Mouse (Mus musculus): ENCODE data around the gene Hrh3. TPM values are rescaled to one million over a fixed set of nuclear protein-coding genes. Genes with fewer than 3 reads are reported as not detected.

The Hrh3 gene
- total RNA-seq, 2 experiments from 2014 or later: 0.19 TPM; not detected in 1

DNA sequence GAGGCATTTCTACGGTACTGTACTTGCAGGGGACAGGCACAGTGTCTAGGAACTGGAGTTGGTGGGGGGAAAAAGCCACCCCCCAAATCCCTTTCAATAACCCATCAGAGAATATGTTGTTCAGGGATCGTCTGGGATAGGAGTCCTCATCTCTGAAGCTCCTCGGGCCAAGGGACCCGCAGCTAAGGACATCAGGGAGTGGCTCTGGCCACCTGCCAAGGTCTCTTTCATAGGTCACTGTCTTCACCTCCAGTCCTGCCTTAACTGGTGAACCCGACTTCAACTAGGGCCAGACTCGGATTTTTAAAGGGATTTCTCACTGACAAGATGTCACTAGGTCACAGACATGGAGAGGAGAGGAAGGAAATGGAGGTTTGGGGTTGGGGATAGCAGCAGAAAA lies 4.0 kb upstream of the Hrh3 start:
- intact Hi-C loops (cut with DNase I): no loop called here
- no peak for DNase-seq

DNA sequence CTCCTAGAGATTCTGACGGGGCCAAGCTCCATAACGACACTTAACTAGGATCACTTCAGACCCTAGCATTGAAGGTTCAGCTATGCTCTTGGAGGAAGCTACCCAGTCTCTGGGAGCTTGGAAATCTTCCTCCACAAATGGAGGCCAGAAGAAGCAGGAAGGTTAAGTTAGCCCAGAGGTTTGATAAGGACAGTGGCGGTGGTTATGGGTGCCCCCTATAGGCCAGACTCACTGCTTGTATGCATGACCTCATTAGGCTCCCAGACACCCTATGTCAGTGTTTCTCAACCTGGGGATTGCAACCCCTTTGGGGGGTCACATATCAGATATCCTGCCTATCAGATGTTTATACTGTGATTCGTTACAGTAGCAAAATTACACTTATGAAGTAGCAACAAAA lies 2.8 kb upstream of the Hrh3 start:
- intact Hi-C loops (cut with DNase I): no loop called here

DNA sequence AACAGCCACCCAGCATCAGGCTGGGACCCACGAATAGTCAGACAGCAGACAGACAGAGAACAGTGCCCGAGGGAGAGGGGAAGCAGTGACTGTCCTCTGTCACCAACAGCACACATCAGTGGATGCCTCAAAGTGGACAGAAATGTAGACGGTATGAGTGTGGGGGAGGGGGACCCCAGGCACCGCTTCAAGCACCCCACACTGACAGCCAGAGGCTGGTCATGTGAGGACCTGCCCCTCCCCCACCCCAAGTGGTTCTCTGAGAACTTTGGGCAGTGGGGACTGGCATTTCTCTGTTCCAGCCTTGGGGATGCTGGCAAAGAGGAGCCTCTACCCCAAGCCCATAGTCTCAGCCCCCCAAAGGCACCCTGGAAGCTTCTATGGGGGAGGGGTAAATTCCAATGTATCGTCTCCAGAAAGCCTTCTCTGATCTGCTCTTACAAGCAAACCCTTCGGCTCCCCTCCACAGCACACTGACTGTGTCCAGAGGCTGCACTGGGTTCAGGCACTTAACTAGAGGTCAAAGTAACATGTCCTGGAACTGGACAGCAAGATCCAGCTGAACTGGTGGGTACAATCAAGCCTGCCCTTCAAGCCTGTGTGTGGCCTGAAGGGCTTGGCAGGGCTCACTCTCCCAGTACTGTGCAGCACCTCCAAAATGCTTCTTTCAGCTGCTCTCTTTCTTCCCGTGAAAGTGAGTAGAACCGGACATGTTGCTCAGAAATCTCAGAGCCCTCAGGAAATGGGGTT lies 1.3 kb upstream of the Hrh3 start:
- DNase-seq: no peak
- intact Hi-C loops (cut with DNase I): loop anchor here (1.0 kb wide), 1 partner anchor 37 kb away; no protein-coding TSS in a partner anchor

More for the DNA sequence above, 2.8 kb upstream of the Hrh3 start:
- DNase-seq: no peak

DNA sequence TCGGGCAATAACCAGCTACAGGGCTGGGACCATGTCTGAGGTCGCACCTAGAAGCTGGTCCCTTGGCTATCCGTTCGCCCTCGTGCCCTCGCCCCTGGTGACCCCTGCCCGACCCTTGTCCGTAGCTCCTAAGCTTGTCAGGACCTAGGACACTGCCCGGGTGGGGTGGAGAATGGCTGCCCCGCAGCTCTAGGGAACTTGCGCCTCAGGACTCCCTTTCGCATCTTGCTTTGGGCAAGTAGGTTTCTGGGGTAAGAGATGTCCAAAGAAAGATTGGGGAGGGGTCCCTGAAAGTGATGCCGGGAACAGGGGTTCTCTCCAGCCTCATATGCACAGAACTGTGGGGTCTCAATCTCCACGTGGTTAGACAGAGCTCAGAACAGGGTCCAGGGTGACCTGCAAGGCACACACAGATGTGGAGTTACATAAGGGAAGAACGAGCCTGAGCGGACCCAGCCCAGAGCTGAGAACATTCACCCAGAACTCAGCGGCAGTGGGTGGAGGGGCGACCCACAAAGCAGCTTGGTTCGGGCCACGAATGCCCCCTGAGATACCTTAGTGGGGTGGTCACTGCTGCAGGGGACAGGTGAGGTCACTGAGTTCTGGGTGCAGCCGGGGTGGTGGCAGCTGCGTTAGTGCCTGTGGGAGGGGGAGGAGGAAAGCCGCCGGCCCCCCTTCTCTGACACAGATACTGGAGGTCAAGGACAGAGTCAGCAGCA lies 530 bp upstream of the Hrh3 start:
- DNase-seq: no peak
- intact Hi-C loops (cut with DNase I): no loop called here

DNA sequence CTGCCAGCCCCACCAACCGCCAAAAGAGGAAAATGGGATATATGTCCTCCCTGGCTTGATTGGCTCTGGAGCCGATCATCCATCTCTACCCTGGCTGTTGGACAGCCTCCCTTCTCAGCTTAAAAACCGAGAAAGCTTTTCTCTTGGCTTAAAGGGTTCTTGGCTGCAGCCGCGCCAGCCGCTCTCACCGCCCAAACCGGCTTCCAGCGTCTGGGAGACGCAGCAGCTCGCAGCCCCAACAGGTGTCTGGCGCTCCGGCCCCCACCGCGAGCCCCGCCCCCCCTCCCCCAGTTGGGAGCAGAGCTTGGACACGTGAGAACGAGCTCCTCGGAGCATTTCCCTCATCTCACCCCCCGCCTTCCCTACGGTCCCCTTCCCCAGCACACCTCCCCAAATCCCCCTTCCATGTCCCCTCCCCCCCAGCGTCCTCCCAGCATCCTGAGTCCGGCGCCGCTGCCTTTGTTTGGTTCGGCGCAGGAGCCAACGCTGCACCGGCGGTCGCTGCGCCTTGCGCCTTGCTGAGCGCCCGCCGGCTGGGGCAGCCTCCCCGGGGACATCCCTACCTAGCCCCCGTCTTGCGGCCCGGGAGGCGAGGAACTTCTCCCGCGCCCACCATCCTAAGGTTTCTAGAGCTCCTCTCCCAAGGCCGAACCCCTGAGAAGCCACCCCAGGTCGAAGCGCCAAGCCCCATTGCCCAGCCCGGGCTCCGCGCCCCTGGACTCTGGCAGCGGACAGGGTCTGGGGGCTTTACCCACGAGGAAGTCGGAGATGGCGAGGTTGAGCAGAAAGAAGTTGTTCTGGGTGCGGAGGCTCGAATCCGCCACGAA lies 924 bp downstream of the Hrh3 start:
- no peak for DNase-seq
- intact Hi-C loops (cut with DNase I): no loop called here

DNA sequence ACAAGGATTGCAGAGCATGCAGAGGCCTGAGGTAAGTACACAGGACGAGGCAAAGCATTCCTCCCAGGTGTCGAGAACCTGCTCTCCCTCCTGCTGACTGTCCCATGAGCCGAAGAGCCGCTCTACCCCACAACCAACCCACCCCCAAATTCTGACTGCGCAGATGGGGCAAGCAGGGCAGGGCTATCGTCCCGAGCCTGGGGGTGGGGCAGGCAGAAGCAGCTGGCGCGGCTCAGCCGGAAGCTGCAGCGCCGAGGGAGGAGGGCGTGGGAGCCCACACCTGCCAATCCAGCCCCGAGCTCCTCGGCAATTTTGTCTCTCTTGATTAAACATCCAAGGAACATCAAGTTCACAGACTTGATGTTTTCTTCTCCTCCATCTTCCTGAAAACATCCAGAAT lies 4.8 kb downstream of the Hrh3 start:
- no peak for DNase-seq
- intact Hi-C loops (cut with DNase I): no loop called here

DNA sequence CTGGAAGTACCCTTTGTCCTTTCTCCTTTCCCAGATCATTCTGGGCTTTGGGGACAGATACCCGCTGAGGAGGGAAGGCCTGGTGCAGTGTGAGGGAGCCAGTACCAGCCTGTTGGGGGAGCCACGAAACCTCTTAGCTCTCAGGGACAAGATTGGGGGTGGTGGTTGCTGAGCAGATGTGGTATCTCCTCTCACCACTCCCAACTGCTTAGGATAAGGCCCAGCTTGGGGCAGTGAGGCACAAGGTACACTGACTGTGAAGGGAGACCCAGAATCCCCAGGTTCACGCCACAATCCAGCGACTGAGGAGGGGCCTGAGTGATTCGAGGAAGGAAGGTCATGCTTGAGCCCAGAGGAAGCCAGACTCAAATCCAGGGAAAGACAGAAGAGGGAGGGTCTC lies 6.1 kb downstream of the Hrh3 start:
- intact Hi-C loops (cut with DNase I): no loop called here
- no peak for DNase-seq

DNA sequence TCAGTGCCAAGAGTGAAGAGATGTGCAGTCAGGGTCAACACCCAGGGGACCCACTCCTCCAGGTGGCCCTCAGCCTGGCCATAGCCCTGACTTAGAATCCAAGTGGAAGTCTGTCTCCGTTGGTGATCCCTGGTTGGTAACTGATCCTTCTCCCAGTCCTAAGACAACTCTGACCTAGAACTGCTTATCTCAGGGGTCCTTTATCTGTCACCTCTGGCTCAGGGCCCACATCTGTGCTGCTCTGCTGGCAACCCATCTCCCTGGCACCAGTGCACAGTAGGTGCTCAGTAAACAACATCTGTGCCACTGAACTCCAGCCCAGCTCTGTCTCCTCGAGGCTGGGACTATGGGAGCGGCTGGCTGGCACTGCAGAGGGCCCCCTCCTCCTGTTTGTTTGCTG lies 6.7 kb downstream of the Hrh3 start:
- intact Hi-C loops (cut with DNase I): no loop called here
- no peak for DNase-seq

DNA sequence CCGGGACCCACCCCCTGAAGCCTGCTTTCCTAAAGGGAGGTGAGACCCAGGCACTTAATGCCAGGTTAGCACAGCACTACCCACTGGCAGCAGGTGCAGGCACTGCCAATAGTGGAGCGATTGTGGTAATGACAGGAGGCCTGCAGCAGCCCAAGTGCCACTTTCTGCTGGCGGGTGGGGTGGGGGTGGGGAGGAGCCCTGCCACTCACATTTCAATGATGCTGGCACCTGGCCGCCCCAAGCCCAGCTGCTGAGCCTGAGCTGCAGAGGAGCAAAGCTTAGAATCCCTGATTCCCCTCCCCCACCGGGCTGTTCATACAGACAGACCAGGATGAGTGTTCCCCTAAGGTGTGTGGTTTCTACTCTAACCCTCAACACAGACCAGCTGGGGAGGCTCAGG lies 8.6 kb downstream of the Hrh3 start:
- intact Hi-C loops (cut with DNase I): no loop called here
- no peak for DNase-seq

DNA sequence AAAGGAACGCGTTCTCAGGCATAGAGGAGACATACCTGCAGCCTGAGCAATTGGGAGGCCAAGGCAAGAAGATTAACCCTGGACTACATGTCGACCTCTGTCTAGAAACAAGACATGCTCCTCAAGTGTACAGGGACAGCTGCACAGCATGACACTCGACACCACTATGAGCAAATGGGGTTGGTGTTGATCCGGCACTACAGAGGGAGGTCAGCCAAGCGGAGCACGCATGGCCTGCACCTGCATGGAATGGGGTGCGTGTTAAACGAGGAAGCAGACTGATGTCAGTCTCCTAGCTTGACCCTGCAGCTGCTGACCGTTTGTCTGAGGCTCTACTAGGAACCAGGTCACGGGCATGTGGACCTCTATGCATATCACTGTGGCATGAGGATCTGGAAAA lies 14.0 kb downstream of the Hrh3 start:
- intact Hi-C loops (cut with DNase I): no loop called here
- no peak for DNase-seq

DNA sequence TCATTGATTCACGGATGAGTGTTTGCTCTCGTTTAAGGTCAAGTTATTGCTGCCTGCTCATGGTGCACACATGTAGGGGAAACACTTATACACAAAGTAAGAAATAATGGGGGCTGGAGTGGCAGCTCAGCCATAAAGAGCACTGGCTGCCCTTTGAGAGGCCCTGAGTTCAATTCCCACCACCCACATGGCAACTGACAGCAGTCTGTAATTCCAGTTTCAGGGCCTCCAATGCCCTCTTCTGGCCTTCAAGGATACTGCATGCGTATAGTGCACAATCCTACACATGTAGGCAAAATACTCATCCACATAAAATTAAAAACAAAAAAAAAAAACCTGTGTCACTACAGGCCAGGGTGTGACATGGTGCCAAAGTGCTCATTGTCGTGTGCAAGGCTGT lies 16.8 kb downstream of the Hrh3 start:
- intact Hi-C loops (cut with DNase I): no loop called here

DNA sequence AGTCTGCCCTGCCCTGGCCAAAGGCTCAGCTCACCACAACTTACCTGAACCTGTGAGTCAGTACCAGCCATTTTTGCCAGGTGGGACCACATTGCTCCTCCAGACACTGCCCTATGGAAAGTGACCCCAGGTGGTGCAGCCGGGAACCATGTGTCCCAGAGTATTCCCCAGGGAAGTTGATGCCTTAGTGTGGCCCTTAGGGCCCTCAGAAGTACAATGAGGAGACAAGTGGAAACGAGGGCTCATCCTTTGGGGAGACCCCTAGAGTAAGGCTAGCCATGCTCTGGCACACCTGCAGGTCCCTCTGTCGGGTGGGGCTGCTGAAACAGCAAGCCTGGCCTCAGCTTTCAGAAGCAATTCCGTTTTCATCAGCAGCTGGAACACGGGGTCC lies 17.7 kb downstream of the Hrh3 start:
- DNase-seq: no peak
- intact Hi-C loops (cut with DNase I): no loop called here

More for the DNA sequence above, 16.8 kb downstream of the Hrh3 start:
- no peak for DNase-seq

DNA sequence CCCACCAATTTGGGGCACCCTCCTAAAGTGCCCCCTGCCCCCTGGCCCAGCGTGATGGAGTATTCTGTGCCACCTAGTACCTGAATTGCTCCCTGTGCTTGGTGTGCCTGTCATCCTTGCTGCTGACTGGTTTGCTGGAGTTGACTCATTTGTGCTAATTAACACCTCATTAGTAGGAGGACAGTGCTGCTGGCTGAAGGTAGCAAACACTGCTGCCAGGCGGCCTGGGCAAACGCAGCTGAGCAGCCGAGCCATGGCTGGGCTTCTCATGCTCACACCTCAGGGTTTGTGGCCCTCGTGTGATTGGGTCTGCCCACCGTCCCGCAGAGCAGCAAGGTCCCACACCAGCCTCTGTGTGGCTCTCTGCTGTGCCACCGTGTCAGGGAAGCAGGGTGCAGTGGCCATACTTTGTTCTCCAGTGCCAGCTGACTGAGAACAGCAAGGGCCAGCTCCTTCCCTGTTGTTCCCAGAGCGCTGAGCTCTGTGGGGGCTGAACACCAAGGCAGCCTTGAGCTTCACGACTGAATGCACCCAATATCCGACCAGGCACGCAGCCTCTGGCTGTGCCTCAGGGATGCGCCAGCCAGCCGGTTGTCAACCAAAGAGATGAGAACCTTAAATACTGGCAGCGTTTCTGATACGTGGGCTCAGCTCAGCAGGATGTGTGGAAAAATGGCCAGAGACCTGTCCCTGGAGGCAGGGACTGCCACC lies 18.2 kb downstream of the Hrh3 start:
- DNase-seq: no peak
- intact Hi-C loops (cut with DNase I): no loop called here

DNA sequence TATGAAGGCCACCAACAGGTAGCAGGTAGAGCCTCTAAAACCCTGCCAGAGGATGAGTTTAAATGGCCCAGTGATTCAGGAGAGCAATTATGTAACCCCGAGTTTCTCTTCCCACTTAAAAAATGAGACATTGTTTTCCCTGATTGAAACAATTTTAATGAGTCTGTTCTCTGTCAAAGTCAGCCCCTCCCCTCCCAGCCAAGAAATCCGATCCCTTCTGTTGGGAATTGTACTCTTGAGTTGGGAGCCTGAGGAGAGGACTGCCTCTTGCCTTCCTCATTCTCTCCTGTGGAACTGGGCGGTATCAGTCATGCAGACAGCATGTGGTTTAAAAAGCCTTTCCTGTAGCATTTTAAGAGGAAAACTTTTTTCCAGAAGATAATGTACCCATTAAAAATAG lies 19.7 kb downstream of the Hrh3 start:
- intact Hi-C loops (cut with DNase I): no loop called here
- no peak for DNase-seq

DNA sequence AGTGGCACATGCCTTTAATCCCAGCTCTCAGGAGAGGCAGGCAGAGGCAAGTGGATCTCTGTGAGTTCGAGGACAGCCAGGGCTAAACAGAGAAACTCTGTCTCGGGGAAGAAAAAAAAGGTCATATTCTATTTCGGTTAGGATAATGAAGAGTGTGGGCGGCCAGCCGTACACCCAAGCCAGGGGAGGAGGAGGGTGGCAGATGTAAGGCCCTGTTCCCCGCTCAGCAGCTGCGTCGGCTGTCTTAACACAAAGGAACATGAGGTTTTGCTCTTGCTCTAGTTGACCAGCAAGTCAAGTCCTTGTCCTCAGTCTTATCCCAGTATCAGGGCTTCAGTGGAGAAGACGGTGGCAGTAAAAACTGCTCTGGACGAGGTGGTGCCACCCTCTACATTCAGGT lies 21.2 kb downstream of the Hrh3 start:
- DNase-seq: no peak
- intact Hi-C loops (cut with DNase I): no loop called here

DNA sequence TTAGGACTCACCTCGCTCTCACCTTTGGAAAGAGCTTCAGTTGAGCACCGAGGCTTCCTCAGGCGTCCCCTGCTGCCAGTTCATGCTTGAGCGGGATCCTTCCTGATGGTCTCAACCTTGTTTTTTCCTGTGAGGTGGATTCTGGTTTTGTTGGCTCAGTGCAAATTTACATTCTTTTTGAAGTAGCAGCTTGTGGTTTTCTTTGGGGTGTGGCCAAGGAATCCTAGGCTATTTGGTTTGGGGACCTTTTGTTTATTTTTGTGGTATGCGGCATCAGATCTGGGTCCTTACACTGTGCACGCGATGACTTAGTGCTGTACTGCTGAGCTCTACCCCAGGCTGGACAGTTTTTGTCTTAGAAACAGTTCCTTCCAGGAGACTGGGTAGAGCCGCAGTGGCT lies 23.6 kb downstream of the Hrh3 start:
- DNase-seq: no peak
- intact Hi-C loops (cut with DNase I): no loop called here

DNA sequence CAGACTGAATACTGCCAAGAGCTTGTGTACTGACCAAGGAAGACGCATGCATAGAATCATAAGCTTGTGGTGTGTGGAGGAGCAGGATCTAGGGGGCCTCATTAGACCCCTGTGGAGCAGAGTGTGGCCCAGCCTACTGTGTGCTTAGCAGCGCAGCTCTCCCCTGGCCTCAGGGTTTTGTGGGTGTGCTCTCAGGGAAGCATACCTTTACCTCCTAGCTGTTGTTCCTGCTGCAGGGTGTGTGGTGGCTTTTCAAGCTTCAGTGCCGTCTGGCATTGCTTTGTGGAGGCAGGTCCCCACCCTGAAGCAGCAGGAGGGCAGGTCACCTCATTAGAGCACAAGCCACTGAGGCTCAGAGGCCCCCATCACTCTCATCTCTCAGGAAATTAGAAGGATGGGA lies 26.7 kb downstream of the Hrh3 start:
- intact Hi-C loops (cut with DNase I): no loop called here

DNA sequence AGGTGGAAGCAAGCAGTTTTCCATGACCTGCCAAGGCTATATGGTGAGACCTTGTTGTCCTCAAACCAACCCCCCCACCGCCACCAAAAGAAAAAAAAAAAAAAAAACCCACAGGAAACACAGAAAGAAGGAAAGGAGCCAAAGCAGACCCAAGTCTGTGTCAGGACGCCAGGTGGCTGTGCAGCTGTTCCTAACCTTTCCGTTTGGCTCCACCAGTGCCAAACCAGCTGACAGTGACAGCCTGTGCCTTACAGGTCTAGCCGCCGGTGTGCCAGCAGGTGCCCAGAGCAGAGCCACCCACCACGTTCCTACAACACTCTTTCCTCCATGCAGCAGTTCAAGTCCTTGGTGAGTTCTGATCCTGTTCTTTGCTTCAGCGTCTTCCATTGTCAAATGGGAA lies 31.4 kb downstream of the Hrh3 start:
- no peak for DNase-seq
- intact Hi-C loops (cut with DNase I): no loop called here

More for the DNA sequence above, 26.7 kb downstream of the Hrh3 start:
- DNase-seq: no peak

DNA sequence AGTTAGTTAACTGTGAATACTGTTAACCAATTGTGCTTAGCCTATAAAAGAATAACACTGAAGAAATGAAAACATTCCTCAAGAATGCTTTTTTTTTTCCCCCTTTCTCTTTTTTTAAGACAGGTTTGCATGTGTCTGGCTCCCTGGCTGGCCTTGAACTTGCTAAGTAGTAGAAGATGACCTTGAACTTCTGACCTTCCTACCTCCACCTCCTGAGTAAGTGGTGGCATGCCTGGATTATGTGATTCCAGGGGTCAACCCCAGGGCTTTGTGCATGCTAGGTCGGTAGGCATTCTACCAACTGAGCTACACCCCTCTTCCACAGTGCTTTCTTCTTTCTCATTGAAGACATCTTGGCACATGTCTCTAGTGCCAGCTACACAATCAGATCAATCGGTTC lies 32.6 kb downstream of the Hrh3 start:
- intact Hi-C loops (cut with DNase I): loop anchor here (2.0 kb wide), 1 partner anchor 47 kb away; the partner anchor contains the start of gene Osbpl2
- no peak for DNase-seq

All from heart, postnatal 36 days (tissue).